Mouse (Mus musculus) midbrain, embryonic 10.5 days (tissue): ENCODE measurements at regions not wholly inside any gene's neighbourhood (a gene's known extent, or its start where the extent isn't known, plus 50 kb on each side); places are given as distances from the start of the nearest gene placed in this dataset.

Experiments
- DNase-seq: peaks from one replicate; pipeline ENCODE4 v3.0.0-alpha.2; 2017; ENCODE audit warnings: low spot score
- H3K27ac ChIP-seq: fragments of 300-500 bp; sonication (generic); replicated peaks from 2 replicates; pipeline ENCODE4 v1.5.1; 2016; ENCODE audit warnings: mild to moderate bottlenecking
- H3K27me3 ChIP-seq: fragments of 300-500 bp; sonication (generic); 2 replicates; pipeline ENCODE4 v1.6.1; 2016; ENCODE audit warnings: low read depth, mild to moderate bottlenecking; ENCODE audit not compliant: poor library complexity, severe bottlenecking
- H3K36me3 ChIP-seq: fragments of 300-500 bp; sonication (generic); 2 replicates; pipeline ENCODE4 v1.6.1; 2016; ENCODE audit warnings: mild to moderate bottlenecking, moderate library complexity
- H3K4me1 ChIP-seq: fragments of 300-500 bp; sonication (generic); 2 replicates; pipeline ENCODE4 v1.6.1; 2016
- H3K4me3 ChIP-seq: fragments of 300-500 bp; sonication (generic); 2 replicates; pipeline ENCODE4 v1.5.1; 2016; ENCODE audit warnings: mild to moderate bottlenecking, moderate library complexity
- H3K9me3 ChIP-seq: fragments of 300-500 bp; sonication (generic); replicated peaks from 2 replicates; pipeline ENCODE4 v1.6.1; 2016; ENCODE audit warnings: mild to moderate bottlenecking
- WGBS: fragments of 180-500 bp; shearing (Covaris S2); methylation state at CpG from one replicate; pipeline ENCODE4 v1.1.7; 2016; 5-methylcytosine and 5-hydroxymethylcytosine counted together

- Histone ChIP-seq H3K4me1 (no peaks in the 10 kb centered on the region), H3K27ac (no peak overlapping the region), H3K9me3 (no peaks in the 10 kb centered on the region), H3K36me3 (no peaks in the 10 kb centered on the region), H3K27me3 (no peaks in the 10 kb centered on the region), H3K4me3 (no peak overlapping the region)
- WGBS: 88% methylated on average over 11 of the region's 11 CpGs
- no peak for DNase-seq
Observed at GRCm38 (mm10) chr10:26434586-26434985, 58.8 kb upstream of the L3mbtl3 start.

DNA sequence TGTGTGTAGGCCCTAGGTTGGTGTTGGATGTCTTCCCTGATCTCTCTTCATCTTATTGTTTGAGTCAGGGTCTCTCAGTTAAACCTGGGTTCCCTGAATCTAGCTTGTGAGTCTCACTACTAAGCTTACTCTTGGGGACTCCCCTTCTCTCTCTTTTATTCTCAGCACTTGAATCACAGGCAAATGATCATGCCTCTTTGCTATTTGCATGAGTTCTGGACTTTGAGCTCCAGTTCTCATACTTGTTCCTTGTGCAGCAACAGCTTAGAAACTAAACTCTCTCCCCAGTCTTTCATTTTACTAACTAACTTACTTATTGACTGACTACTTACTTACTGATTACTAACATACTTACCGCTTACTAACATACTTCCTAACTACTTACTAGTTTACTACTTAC lies 64.9 kb upstream of the L3mbtl3 start:
- no peaks in the 10 kb centered on the region for H3K4me1 ChIP-seq
- H3K27me3 ChIP-seq: no peaks in the 10 kb centered on the region
- H3K4me3 ChIP-seq: no peak overlapping the region
- WGBS: 94% methylated on average over 1 of the region's 1 CpGs
- no peaks in the 10 kb centered on the region for H3K36me3 ChIP-seq
- DNase-seq: no peak
- no peak overlapping the region for H3K27ac ChIP-seq
- H3K9me3 ChIP-seq: no peaks in the 10 kb centered on the region

- 42% methylated on average over 4 of the region's 4 CpGs for WGBS
- Histone ChIP-seq H3K27me3 (no peaks in the 10 kb centered on the region), H3K27ac (no peak overlapping the region), H3K4me3 (no peak overlapping the region), H3K36me3 (no peaks in the 10 kb centered on the region), H3K9me3 (no peaks in the 10 kb centered on the region), H3K4me1 (no peaks in the 10 kb centered on the region)
- DNase-seq: no peak
Observed at GRCm38 (mm10) chr10:26484311-26484710, 108.5 kb upstream of the L3mbtl3 start.

DNA sequence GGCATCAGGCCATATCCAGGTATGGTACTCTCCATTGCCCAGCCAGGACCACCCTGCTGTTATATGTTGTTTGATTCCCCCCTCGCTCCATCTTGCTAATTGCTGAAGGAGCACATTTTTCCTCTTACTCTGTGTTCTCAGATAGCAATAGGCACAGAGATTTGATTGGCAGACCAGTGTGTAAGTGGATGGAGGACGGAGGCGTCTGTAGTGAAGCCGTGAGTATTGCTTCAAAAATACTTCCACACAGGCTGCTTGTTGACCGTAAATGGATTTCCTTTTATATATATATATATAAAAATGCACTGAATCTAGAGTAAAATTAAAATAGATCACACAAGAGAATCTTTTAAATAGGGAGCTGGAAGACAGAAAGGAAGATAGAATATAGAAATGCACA lies 115.6 kb upstream of the L3mbtl3 start:
- Histone ChIP-seq H3K9me3 (no peaks in the 10 kb centered on the region), H3K27ac (no peak overlapping the region), H3K4me1 (no peaks in the 10 kb centered on the region), H3K27me3 (no peaks in the 10 kb centered on the region), H3K4me3 (no peak overlapping the region), H3K36me3 (no peaks in the 10 kb centered on the region)
- no peak for DNase-seq
- 93% methylated on average over 5 of the region's 5 CpGs for WGBS

- Histone ChIP-seq H3K9me3 (no peaks in the 10 kb centered on the region), H3K27ac (no peak overlapping the region), H3K4me1 (no peaks in the 10 kb centered on the region), H3K4me3 (no peak overlapping the region), H3K36me3 (no peaks in the 10 kb centered on the region), H3K27me3 (no peaks in the 10 kb centered on the region)
- WGBS: 85% methylated on average over 11 of the region's 11 CpGs
- DNase-seq: no peak
Observed at GRCm38 (mm10) chr10:26492146-26492545, 116.4 kb upstream of the L3mbtl3 start.

- 82% methylated on average over 13 of the region's 13 CpGs for WGBS
- H3K4me1 ChIP-seq: no peaks in the 10 kb centered on the region
- H3K36me3 ChIP-seq: no peaks in the 10 kb centered on the region
- no peaks in the 10 kb centered on the region for H3K27me3 ChIP-seq
- DNase-seq: no peak
- H3K9me3 ChIP-seq: no peaks in the 10 kb centered on the region
- no peak overlapping the region for H3K27ac ChIP-seq
- no peak overlapping the region for H3K4me3 ChIP-seq
Observed at GRCm38 (mm10) chr10:26492856-26493484, 117.2 kb upstream of the L3mbtl3 start.

DNA sequence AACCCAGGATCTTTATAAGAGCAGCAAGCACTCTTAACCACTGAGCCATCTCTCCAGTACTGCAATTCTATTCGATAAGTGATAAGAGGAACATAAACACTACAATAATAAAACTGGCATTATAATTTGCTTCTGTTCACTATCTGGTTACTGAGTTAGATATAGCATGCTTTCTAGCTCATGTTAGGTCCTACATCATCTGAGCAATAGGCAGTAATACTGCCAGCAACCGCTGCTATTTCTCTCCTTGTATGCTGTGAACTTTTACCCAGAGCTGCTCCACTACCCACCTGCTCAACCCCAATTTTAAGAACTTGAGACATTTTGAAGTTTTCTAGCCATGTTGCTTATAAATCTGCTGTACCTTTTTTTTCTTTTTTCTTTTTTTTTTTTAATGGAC lies 118.0 kb upstream of the L3mbtl3 start:
- H3K9me3 ChIP-seq: no peaks in the 10 kb centered on the region
- no peak for DNase-seq
- no peak overlapping the region for H3K27ac ChIP-seq
- no peaks in the 10 kb centered on the region for H3K4me1 ChIP-seq
- WGBS: 96% methylated on average over 2 of the region's 2 CpGs
- H3K27me3 ChIP-seq: no peaks in the 10 kb centered on the region
- H3K36me3 ChIP-seq: no peaks in the 10 kb centered on the region
- H3K4me3 ChIP-seq: no peak overlapping the region

- Histone ChIP-seq H3K27ac (no peak overlapping the region), H3K27me3 (no peaks in the 10 kb centered on the region), H3K36me3 (no peaks in the 10 kb centered on the region), H3K9me3 (no peaks in the 10 kb centered on the region), H3K4me1 (no peaks in the 10 kb centered on the region), H3K4me3 (no peak overlapping the region)
- peak; percentile 35 for DNase-seq
- WGBS: 66% methylated on average over 9 of the region's 9 CpGs
Observed at GRCm38 (mm10) chr10:26494380-26494781, 118.6 kb upstream of the L3mbtl3 start.

GRCm38 (mm10) chr10:26500265-26500935 lies 124.6 kb upstream of the L3mbtl3 start:
- Histone ChIP-seq H3K27me3 (no peaks in the 10 kb centered on the region), H3K4me1 (no peaks in the 10 kb centered on the region), H3K27ac (no peak overlapping the region), H3K4me3 (no peak overlapping the region), H3K9me3 (no peaks in the 10 kb centered on the region), H3K36me3 (no peaks in the 10 kb centered on the region)
- 88% methylated on average over 12 of the region's 12 CpGs for WGBS
- no peak for DNase-seq

DNA sequence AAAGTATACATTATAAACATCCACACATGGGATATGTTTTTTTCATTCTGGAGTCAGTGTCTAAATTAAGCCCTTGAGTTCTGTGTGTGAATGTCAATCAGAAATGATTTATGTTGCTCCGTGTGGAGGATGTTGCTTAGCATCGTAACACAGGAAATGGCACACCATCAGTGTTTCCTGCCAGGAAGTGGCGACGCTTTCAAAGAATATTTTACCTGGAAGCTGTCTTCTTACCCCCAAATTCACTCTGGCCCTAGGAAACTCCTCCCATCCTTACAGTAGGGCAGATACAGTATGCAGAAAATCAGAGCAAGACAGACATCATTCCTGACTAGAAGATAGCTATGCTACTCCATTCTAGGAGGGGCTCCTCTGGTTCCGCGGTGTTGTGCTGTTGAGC lies 145.1 kb upstream of the L3mbtl3 start:
- H3K4me1 ChIP-seq: no peaks in the 10 kb centered on the region
- H3K9me3 ChIP-seq: no peaks in the 10 kb centered on the region
- no peak for DNase-seq
- no peaks in the 10 kb centered on the region for H3K36me3 ChIP-seq
- WGBS: 83% methylated on average over 6 of the region's 6 CpGs
- H3K27ac ChIP-seq: no peak overlapping the region
- H3K27me3 ChIP-seq: no peaks in the 10 kb centered on the region
- H3K4me3 ChIP-seq: no peak overlapping the region

GRCm38 (mm10) chr10:26525848-26526546 lies 150.2 kb upstream of the L3mbtl3 start:
- no peaks in the 10 kb centered on the region for H3K27me3 ChIP-seq
- H3K4me1 ChIP-seq: no peaks in the 10 kb centered on the region
- no peak overlapping the region for H3K27ac ChIP-seq
- WGBS: 85% methylated on average over 4 of the region's 4 CpGs
- DNase-seq: no peak
- no peak overlapping the region for H3K4me3 ChIP-seq
- no peaks in the 10 kb centered on the region for H3K36me3 ChIP-seq
- H3K9me3 ChIP-seq: no peaks in the 10 kb centered on the region

DNA sequence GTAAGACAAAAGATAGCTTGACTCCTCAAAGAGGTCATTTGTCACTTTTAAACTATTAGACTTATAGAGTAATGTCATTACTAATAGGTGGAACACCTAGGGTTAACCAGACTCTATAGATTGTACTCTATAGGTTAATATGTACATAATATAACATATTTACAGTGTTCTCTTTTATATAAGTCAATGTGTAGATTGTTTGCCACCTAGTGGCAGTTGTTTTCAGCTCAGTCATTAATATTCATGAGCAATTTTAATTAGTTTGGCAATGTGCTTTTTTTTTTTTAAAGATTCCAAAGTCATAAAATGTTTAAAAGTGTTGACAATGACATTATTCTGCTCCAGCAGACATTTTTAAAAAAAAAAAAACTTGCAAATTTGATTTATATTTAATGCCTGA lies 164.4 kb upstream of the L3mbtl3 start:
- no peak overlapping the region for H3K27ac ChIP-seq
- no peak overlapping the region for H3K4me3 ChIP-seq
- H3K36me3 ChIP-seq: no peaks in the 10 kb centered on the region
- no peaks in the 10 kb centered on the region for H3K27me3 ChIP-seq
- no peaks in the 10 kb centered on the region for H3K4me1 ChIP-seq
- H3K9me3 ChIP-seq: no peaks in the 10 kb centered on the region
- DNase-seq: no peak

GRCm38 (mm10) chr10:26544061-26544460 lies 168.3 kb upstream of the L3mbtl3 start:
- WGBS: 92% methylated on average over 1 of the region's 1 CpGs
- no peaks in the 10 kb centered on the region for H3K36me3 ChIP-seq
- no peak overlapping the region for H3K27ac ChIP-seq
- H3K9me3 ChIP-seq: no peaks in the 10 kb centered on the region
- no peaks in the 10 kb centered on the region for H3K4me1 ChIP-seq
- no peak for DNase-seq
- H3K27me3 ChIP-seq: no peaks in the 10 kb centered on the region
- no peak overlapping the region for H3K4me3 ChIP-seq
